Mouse (Mus musculus) layer of hippocampus, postnatal 36 days (tissue): ENCODE measurements around the gene Ccz1. TPM values are rescaled to one million over a fixed set of nuclear protein-coding genes. Genes with fewer than 3 reads are reported as not detected.
A peak's percentile ranks its signal among the peaks of the same experiment; 100 is the strongest.
"Not testable (repeated sequence)": the region's sequence is repeated elsewhere in the genome, so short reads cannot be mapped to it uniquely, and the experiment has no call there.

Experiments
- DNase-seq, 2 experiments: peaks; one replicate each; pipeline ENCODE4 v3.0.0; 2022
- total RNA-seq, 2 experiments: library from RNA; stranded (reverse); gene quantifications; 2 replicates each; pipeline ENCODE4 v1.2.3; 2021

Gene Ccz1
- total RNA-seq = 10 to 100 TPM; 32.4 to 36.9 TPM

DNA sequence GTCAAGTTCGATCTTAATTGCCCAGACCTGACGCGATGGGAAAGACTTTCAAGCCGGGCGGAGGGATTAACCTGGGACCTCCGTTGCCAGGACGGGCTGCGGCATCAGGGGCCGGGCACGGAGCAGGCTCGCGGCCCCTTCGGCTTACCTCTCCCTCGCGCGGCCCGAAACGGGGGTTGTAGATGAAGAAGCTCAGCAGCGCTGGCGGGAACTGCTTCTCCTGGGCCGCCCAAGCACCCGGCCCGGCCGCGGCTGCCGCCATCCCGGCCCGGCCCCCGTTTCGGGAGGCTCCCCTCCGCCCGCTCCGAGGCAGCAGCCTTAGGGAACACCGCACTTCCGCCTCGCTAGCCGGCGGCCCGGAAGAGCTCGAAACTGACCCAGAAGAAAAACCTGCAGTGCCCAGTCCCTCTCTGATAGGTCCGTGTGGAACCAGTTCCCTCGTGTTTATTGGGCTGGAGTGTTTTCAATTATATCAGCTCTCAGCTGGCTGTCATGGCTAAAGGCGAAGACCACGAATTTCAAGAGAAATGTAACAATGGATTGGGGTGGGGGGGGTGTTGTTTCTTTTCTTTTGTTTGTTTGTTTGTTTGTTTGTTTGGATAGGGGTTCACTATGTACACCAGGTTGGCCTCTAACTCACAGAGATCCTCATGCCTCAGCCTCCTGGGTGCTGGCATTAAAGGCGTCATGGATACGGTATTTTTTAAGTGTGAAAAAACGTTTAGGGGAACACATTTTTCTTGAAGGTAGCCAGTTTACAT is at the start of gene Ccz1:
Gene Ccz1, minus strand, starts transcription at position 327 of the 761 bp plus-strand sequence.
- peak; percentile 73 to 74 for DNase-seq

DNA sequence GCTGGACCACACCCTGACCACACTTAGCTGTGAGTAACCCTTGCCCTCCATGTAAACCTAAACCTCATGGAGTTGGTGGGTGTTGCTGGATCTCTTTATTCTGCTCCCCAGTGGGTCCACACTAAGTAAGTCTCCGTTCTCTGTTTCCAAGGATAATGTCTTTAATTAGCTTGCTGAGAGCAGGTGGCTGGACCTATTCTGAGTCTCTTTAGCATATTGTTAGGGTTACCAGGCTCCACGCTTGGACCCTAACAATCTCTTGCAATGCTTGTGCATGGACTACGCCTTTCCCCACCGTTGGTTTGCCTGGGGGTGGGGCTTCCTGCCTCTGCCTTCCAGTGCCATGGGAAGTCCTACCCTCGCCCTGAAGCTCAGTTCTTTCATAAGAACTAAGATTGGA is 49.4 kb upstream of the Ccz1 start:
- no peak for DNase-seq

DNA sequence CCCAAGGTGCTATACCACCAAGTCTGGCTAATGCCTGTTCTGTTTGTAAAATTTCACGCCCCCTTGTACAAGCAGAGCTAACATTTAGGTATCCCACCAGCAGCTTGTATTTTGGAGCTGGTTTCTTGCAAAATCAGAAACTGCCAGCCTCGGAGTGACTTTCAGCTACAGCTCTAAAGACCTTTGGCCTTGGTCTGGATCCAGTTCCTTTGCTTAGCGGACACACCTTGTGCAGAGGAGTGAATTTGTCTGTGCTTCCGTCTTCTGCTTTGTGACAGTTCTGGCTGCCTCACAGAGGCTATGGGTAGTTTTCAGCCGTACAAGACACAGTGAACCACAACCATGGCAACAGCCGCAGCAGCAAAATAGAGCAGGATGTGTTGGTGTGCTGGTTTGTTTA is 39.7 kb upstream of the Ccz1 start:
- DNase-seq = no peak

DNA sequence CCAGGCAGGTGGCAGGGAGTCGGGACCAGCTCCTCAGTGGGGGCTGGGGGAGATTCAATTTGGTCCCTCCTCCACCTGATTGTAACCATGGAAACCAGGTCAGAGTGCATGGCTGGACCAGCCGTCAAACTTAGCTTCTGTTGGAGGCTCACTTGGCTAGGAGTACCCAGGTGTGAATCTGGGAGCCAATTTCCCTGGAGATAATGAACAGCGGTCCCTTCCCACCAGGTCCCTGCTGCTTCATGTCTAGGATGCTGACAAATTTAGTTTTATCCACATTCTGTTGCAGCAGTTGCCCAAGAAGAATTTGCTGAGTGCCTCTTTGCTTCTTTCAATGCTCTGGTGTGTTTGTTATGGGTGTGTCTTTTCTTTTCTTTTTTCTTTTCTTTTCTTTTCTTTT is 38.8 kb upstream of the Ccz1 start:
- no peak for DNase-seq

DNA sequence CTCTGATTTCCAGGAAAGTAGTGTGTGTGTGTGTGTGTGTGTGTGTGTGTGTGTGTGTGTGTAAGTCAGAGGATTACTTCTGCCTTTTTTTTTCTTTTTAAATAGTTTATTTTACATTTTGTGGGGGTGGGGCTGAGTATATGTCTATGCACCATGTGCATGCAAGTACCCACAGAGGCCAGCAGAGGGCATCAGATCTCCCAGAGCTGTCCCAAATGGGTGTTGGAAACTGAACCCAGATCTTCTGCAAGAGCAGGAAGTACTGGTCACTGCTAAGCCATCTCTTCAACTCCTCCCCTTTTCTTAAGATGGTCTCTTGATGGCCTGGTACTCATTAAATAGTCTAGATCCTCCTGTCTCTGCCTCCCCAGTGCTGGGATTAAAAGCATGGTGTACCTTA is 36.6 kb upstream of the Ccz1 start:
- no peak for DNase-seq

DNA sequence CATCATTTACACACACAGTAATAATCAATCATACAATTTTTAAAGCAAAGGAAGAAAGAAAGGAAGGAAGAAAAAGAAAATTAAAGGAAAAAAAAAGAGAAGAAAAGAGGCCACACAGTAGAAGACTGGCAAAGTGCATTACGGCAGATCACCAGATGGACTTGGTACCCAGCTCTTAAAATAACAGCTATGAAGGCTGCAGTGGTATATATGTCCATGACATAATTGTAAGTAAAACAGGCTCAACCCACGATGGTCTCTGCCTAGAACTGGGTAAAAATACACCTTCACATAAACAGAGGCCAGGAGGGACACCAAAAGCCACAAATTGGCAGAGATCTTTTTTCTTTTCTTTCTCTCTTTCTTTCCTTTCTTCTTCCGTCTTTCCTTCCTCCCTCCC is 35.2 kb upstream of the Ccz1 start:
- DNase-seq = no peak

DNA sequence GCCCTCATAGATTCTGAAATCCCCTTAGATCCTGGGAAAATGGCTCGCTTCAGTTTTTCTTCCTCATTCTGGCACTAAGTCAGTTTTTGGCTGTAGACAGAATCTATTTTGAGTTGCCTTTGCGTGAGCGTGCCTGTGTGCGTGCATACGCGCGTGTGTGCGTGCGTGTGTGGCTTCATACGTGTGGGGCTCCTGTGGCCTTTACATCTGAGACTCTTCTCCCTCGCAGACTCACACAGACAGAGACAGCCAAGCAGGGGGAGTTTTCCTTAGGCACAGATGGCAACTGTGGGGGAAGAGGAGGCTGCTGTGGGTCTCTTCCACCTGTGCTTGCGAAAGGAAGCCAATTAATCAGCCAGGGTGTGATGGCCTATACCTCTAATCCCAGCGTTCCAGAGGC is 32.6 kb upstream of the Ccz1 start:
- DNase-seq = peak in 1 of 2 experiments; percentile 28

DNA sequence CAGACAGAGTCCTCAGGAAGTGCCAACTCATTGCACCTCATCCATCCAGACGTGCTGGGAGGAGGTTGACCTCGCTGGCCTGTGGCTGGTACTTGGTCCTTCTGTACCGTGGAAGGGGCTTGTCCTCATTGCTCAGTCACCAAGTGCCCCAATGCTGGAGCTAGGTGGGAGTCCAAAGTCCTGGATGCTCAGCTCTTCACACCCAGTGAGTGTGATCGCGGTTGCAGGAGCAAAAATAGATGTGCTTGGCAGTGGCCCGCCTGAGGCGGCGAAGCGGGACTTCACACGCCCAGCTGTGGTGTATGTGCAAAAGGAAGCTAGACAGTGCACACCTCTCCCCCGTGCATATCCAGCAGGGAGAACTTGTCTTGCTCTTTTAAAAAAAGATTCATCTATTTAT is 28.5 kb upstream of the Ccz1 start:
- no peak for DNase-seq

DNA sequence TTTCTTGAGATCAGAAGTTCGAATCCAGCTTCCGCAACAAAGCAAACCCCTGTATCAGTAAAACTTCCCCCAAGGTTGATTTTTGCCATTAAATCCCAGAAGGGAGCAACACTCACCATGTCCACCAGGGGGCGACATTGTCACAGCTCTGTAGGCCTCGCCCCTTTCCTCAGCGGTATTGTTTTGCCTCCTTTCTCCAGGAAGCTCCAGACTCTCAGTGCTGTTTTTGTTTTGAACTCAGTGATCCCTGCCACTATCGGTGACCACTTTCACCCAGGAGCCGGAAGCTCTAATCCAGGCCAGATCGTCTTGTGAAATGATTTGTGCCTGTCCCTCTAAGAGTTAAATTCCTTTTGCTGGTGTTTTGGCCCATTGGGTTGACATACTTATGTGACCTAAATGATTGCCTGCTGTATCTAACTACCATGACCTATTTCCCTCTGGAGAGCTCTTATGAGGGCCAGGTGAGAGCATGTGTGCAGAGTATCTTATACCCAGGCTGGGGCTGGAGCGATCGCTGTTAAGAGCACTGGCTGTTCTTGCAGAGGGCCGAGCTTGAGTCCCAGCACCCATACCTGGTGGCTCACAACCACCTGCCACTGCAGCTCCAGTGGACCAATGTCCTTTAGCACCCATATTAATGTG is 26.2 kb upstream of the Ccz1 start:
- DNase-seq = peak; percentile 65 to 75

DNA sequence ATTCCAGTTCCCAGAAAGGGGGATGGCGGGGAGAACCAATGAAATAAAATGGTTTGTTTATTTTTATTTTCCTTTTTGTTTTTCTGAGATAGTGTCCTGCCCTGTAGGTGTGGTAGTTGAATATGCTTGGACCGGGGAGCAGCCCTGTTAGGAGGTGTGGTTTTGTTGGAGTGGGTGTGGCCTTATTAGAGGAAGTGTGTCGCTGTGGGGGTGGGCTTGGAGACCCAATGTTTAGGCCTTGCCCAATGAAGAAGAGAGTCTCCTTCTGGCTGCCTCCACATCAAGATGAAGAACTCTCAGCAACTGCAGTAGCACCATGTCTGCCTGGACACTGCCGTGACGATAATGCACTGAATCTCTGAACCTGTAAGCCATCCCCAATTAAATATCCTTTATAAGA is 25.2 kb upstream of the Ccz1 start:
- no peak for DNase-seq

DNA sequence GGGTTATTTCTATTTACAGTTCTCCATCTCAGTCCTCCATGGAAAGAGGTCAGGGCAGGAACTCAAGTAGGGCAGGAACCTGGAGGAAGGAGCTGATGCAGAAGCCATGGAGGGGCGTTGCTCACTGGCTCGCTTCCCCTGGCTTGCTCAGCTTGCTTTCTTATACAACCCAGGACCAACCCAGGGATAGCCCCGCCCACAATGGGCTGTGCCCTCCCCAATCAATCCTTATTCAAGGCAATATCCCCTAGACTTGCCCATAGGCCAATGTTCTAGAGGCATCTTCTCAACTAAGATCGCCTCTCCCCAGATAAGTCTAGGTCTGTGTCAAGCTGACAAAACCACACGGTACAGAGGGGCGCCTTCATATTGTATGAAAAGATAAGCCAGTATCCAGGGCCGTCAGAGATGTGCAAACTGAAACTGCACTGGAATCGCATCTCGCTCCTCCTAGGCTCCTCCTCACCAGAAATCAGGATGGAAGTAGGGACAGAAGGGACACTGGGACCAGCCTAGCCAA is 24.5 kb upstream of the Ccz1 start:
- no peak for DNase-seq

DNA sequence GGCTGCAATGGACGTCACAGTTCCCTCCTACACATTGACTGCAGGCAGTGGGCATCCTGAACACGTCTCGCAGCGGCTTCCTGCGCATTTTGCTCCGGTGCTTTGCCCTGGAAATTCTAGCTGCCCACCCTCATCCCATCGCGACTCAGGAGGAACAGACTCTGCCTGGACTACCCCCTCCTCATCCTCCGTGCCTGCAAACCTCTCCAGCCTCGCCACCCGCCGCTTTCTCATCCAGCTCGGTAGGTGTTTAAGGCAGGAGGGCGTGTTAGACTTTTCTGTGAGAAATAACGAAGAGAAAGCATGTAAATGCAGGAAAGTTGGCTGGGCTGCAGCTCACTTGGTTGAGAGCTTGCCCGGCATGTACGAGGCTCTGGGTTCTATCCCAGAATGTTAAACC is 22.3 kb upstream of the Ccz1 start:
- DNase-seq = no peak

DNA sequence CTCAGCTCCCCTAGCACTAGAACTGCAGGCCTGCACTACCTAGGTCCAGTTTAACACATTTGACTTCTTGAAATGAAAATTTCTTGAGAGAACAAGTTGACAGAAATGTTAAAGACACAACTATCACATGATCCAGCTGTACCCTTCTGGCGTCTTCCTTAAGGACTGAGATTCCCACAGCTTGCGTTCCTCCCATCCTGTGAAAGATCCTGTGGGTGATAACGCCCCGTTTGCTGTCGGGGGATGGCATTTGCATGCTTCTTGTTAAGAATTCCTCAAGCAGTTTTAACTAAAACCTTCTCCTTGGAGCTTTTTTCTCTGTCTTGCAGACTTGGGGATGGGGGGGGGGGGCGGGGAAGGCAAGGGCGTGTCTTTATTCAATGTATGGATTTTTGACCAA is 19.9 kb upstream of the Ccz1 start:
- no peak for DNase-seq

DNA sequence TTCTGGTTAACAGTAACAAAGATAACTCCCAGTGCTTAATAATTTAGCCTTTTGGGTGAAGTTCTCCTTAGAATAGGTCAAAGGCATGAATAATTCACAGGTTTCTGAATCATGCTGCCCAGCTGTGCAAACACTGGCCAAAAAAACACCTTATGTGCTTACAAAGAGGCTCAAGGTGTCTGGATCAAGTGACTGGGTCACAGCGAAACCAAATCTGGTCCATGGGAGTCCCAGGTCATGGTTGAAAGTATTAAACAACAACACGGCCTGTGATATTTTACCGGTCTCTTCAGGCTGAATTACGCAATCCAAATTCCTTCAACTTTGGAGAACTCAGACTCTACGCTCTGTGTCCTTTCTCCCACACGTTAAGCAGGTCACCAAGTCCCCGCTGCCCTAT is 17.8 kb upstream of the Ccz1 start:
- no peak for DNase-seq

DNA sequence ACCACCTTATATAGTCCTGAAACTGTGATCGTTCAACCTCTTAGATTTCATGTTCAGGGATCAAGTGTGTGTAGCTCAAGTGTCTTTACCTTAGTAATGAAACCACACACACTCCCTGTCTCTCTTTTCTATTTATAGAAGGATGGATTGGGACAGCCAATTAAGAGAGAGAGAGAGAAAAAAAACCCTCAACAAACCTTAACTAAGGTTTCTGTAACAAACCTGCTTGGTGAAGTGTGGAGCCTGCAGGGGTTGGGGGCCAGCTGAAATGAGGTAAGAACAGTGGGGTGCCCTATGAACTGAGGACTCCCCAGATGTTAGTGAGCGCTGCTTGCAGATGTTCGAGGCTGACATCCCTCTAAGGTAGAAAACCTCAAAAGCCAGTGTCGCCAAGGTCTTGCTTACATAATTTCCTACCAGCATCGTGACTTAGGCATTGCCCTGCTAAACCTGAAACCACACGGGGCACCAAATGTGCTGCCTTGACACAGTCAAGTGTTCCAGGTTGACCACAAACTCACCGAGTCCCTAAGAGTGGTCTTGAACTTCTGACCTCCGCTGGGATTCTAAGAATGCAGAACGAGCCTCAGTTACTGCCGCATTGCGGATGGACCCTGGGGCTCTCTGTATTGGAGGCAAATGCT is 12.1 kb upstream of the Ccz1 start, which contains the start of gene Ocm:
Gene Ocm, minus strand, starts transcription at position 51 of the 644 bp plus-strand sequence.
- no peak for DNase-seq

DNA sequence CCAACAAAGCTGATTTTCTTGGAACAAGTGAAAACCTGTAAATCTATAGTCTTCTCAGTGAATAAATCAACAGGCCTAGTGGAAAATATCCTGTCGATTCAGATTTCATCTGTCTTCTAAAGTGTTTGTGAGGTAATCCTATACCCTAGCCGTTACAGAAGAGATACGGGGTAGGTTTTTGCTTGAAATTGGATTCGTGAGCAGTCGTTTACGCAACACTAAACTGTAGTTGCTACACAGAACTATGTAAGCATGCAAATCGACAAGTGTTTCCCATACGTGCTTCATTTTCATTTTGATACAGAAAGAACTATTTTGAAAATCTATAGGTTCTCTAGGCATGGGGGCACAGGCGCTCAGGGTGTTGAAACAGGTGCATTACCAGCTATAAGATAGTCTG is 1.2 kb upstream of the Ccz1 start:
- no peak for DNase-seq

DNA sequence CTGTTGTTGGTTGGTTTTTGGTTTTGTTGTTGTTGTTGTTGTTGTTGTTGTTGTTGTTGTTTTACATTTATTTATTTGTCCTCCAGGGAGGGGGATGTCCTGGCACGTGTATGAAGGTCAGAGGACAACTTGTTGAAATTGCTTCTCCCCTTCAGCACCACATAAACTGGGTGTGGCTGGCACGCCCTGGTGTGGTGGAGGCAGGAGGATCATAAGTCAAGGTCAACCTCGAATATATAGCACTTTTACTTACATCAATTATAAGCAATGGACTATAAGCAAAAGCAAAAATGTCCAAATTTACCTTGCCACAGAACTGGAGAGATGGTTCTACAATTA is 604 bp upstream of the Ccz1 start:
- DNase-seq = no peak

DNA sequence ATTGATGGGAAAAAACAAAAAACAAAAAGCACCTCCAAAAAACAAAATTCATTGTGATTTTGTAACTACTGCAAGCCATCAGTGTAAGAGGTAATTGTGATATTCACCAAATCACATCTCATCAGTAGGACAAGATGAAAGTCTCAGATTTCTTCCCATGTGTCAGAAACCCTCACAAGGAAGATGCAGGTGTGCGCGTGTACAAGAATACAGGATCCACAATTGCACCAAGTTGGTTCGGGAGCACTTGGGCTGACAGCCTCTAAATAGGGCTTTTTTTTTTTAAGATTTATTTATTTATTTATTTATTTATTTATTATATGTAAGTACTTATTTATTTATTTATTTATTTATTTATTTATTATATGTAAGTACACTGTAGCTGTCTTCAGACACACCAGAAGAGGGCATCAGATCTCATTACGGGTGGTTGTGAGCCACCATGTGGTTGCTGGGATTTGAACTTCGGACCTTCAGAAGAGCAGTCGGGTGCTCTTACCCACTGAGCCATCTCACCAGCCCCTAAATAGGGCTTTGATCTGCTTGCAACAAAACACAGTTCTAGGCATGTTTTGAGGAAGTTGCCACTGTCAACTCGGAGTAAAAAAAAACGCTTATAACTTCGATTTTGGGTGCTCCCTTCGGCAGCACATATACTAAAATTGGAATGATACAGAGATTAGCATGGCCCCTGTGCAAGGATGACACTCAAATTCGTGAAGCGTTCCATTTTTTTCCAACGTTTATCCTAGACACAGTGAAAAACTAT is 1.1 kb downstream of the Ccz1 start:
- DNase-seq = not testable (repeated sequence)

DNA sequence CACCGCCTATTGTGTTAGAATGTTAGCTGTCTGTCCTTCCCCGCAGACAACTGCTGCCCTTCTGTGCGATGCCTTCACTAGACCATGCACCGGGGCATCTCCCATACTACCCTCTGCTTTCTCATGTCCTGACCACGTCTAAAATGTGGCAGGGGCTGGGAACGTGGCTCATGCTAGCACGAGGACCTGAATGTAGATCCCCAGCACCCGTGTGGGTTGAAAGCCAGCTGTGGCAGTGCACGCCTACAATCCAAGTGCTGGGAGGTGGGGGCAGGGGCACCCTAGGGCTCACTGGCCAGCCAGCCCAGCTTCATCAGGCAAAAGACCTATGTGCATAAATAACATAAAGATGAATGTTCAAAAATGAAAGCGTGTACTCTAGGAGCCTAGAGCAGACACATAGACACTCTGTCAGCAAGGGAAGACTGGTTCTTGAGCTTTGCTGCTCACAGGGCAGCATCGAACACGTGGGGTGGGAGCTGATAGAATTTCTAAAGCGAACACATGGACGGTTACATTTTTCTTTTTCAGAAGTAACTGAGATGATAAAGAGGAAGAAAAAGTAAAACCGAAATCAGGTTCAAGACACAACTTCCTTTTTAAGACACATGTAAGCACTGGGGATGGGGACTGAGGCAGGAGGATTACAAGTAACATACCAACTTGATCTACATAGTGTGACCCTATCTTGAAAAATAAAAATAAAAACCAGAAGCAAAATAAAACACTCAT is 12.1 kb downstream of the Ccz1 start:
- no peak for DNase-seq

DNA sequence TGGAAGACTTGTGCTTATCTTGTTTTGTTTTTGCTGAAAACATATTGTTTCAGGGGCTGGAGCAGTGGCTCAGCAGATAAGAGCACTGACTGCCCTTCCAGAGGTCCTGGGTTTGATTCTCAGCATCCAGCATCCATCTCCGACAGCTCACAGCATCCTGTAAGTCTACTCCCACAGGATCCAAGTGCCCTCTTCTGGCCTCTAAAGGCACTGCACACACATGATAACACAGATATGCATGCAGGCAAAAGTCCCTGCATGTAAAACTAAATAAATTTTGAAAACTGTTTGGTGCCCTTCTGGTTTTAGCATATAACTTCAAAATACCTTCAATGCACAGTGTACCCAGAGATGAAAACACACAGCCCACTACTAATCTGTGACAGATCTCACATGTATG is 15.3 kb downstream of the Ccz1 start:
- no peak for DNase-seq

DNA sequence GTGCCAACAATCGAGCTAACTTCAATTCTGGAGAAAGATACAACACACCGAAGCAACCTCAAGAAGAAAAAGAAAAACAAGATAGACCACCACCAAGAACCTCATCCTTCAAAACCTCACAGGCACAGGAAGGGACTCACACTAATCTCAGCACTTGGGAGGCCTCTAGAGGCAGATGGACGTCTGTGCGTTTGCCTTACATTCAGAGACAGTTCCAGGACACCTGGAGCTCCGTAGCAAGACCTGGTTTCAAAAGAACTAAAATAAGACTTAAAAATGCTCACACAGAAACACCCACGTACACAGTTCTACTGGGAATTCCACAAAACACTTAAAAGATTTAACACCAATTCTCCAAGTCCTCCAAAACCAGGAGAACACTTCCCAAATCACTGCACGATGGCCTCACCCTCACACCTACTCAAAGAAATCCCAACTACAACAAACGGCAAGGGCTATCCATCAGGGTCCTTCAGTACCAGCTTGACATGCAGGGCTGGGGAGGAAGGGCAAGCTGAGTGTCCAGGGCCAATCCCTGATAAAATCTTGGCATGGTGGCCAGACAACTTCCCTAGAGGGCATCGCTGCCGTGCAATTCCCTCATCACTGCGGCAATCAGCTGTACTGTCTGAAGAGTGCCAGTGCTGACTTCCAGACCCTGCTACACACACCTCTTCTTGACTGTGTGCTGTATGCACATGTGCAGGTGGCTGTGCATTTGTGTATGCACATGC is 19.9 kb downstream of the Ccz1 start:
- no peak for DNase-seq
